Mouse (Mus musculus): ENCODE measurements at regions not wholly inside any gene's neighbourhood (a gene's known extent, or its start where the extent isn't known, plus 50 kb on each side); places are given as distances from the start of the nearest gene placed in this dataset.

DNA sequence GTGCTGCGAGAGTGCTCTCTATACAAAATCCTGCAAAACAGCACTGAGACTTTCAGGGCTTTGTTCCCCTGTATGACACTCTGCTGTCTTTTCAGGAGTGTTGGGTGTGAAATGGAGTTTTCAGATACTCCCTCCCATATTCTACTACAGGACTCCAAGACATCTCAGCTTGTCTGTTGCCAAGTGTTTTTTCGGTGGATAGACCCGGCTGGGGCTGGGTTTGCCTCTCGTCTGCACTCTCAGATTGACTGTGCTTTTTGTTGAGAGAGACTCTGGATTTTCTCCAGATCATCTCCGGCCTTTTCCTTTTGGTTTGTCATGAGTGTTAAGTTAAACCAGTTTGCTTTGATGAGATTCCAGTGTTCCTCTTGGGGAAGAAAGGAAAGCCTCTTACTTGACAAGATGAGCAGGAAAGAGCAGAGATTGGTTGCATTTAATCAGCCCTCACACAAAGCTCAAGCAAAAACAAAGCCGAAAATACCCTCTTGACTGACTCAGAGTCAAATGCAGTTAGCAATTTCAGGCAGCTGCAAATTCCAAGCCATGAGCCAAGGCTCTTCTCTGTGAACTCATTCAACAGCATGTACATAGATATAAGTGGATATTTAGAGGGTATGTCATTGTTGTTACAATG lies 219.3 kb upstream of the Veph1 start:
- no peak for DNase-seq

DNA sequence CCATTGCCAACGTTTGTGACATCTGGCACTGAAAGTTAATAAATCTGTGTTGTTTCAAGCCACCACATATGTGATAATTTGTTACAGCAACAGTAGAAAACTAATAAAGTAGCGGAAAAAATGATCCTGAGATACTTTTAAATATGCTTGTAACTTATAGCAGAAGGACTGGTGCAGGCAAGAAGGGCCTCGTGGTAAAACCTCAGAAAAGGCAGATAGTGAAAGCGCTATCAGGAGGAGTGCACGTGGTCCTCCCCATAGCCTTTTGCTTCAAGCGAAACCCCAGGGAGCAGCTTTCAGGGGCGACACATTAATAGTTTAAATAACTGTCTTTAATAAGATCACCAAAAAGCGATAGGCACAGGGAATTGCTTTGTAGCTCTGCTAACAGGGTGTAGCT lies 217.9 kb upstream of the Veph1 start:
- DNase-seq = no peak

DNA sequence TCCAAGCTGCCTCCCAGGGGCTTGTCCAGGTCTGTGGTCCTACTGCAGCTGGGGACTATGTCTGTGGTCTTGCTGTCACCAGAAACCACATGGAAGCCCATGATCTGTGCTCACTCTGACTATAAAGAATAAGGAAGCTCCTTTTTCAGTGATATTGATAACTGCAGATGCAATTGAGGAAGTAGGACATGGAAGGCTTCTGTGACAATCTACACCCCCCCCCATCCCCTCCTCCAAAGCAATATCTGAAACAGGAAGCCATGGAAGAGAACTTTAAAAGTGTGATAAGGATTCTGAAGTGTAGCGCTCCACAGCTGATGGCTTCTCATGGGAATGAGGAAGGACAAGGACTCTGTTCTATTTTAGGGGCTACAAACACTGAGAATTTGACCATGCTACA lies 215.8 kb upstream of the Veph1 start:
- DNase-seq = no peak

DNA sequence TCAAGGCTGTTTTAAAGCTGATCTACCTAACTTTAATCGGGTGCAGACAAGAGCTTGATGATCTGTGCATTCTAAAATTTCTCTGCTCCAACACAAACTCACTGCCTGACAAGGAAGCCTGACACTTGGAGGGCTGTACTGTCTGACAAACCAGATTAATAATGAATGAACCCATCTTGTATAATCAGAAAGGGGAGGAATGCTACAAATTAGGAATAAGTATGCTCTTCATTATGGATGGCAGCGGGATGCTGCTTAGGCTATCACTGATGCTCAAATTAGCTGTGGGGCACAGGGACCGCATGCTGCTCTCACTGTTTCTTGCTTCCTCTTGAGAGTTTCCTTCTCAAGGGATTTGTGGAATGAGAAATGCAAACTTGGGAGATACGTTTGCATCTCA lies 213.8 kb upstream of the Veph1 start:
- no peak for DNase-seq

DNA sequence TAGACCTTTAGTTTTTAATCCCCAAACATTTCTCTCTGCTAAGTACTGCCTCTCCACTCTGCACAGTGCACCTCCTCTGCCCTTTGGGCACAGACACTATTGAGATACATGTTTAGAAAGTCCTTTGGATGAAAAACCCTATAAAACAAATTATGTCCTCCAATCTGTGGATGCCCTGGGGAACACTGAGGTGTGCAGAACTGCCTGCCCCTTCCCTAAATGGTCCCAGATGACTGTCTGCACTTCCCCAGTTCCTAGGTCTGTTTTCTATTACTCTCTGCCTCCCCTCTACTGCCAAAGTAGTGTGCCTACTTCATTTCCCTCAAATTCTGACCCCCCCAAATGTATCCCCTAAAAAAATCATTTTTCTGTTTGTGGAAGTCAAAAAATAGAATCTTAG lies 209.5 kb upstream of the Veph1 start:
- no peak for DNase-seq

DNA sequence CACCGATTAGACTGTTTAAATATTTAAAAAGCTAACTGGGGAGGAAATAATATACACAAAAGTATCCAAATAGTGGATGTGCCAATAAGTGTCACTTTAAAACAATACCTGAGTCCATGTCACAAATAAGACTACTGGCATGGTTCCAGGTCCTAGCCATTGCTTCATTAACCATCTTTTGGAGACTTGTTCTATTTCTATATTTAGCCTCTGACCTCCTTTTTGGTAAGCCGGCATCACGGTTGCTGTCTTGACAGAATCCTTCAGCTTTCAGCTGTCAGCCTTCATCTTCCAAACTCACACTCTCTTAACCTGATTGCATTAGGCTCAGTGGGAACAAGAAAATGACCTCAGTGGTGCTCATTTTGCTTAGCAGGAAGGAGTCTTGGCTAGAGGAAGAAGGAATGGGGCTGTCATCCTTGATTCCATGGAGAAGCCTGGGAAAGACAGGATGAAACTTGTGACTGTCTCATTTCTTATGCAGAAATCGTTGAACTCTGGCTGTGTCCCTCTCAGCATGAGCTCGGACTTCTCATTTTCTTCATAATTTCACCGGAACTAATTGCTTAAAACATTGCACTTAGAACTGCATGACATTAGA lies 208.9 kb upstream of the Veph1 start:
- DNase-seq = no peak

DNA sequence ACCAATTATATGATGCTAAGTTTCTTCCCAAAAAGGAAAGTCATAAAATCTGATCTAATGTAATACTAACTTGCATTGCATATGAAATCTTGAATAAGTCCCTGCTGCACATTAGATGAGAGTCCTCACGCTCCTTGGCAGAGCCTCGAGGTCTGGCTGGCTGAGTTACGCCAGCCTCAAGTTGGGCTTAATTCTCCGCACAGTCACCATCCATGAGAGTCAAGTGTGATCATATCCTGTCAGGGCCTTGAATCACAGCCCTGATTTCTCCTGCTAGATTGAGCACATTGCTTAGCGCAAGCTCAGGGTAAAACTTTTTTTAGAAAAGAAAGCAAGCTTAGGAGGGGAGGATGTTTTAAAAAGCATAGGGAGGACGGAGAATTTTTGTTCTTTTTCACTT lies 208.1 kb upstream of the Veph1 start:
- no peak for DNase-seq

DNA sequence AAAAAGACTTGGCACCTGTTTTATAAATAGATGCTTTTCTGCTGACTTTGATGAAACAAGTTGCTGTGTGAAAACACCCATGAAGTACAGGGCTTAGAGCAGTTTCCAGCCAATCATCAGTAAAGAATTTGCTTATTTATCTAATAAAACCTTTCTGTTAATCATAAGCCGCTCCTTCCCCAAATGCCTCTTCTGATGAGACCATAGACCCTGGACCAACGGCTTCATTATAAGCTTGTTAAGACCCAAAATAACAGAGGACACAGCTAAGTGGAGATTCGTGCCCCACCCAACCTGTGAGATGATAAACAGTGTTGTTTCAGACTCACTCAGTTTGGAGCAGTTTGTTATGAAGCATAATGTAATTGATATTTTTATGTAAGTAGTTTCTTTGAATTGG lies 207.0 kb upstream of the Veph1 start:
- DNase-seq = no peak

DNA sequence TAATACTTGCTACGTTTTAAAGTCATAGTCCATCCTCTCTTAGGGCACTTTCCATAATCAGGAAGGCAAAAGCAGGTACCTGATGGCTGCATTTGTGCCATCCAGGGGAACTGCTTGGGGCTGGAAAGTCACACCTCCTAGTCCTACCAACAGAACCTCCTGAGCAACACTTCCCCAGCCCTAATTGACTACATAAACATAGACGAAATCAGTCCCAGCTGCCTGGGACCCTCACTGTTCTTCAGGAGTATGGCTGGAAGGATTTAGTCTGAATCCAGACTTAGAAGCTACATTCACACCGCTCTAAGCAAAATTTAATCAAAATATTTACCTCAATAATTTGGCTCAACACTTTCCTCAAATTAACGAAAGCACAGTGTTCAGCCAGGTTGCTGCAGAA lies 205.2 kb upstream of the Veph1 start:
- no peak for DNase-seq

DNA sequence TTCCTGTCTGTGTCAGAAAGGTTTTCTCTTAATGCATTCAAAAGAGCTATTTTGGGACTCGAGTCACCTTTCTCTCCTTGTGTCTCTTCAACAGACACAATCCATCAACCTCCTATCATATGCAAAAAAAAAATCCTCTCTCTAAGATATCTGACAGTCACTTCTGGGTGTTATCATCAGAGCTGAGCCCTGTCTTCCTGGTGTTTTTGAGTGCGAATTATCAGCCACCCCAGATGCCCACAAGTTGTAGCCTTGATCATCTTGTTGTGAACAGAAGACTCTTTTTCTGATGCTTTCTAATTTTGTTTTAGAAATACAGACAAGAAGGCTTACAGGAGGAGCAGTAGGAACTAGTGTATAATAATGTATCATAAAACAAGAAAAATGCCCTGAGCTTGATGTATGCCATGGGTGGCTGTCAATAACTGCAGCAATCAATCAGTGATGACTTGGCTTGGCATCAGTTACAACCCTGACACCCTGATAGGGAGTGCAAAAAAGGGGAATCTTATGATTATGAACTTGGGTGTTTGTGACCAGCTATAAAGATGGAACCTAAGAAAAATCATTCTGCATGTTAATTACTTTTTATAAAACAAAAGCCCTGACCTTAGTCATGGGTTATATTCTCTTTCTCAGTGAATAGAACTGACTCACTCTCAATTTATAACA lies 197.9 kb upstream of the Veph1 start:
- peak; percentile 63 for DNase-seq

DNA sequence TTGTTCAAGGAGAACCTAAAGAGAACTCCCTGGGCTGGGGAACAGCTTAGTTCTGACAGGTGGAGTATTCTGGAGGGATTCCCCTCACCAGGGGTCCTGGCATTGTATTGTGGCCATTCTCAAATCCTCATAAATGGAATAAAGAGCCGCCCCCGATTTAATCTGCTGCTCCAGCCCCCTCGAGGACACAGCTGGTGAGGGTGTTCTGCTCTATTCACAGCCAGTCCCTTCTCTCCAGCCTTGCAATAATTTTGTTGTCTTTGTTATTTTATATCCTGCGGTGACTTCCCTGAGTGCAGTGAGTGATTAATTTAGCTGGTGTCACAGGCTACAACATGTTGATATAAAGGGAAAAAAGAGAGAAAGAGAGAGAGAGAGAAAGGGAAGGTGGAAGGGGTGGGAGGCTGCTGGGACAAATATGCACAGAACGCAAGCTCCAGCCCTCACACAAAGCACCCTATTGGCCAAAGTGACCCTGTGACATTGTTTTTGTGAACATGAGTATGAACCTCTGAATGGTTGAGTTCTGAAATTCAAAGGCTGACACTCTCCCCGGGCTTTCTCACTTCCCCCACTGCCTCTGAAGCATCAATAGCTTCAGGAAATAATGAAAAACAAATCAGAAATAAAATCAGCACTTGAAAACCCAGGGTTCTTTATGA lies 194.2 kb upstream of the Veph1 start:
- no peak for DNase-seq

DNA sequence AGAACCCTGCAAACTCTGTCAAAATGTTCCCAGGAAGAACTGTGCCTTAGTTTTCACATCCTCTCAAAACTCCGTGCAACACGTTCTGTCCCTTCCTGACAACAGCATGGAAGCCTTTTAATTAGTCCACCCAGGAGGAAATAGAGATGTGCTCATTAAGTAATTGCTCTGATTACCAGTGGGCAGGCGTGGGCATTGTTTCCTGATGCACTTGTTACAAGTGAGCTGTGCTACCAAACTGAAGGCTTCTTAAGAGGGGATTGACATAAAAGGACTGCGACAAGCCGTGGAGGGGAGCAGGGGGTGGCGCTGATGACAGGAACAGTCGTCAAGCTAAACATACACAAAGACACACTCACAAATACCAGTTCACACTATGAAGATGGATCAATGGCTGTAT lies 192.1 kb upstream of the Veph1 start:
- DNase-seq = no peak

DNA sequence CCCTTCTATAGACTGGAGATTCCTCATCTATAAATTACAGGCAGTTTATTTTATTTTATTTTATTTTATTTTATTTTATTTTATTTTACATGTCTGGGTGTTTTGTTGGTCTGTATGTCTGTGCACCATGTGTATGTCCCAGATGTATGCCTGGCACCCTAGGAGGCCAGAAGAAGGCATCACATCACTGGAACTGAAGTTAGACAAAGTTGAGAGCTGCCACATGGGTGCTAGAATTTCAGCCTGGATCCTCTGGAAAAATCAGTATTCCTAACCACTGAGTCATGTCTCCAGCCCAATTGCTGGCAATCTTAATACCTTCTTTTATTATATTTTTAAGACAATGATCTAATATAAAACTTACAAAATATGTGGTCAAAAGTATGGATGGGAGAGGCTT lies 190.0 kb upstream of the Veph1 start:
- peak; percentile 17 for DNase-seq

DNA sequence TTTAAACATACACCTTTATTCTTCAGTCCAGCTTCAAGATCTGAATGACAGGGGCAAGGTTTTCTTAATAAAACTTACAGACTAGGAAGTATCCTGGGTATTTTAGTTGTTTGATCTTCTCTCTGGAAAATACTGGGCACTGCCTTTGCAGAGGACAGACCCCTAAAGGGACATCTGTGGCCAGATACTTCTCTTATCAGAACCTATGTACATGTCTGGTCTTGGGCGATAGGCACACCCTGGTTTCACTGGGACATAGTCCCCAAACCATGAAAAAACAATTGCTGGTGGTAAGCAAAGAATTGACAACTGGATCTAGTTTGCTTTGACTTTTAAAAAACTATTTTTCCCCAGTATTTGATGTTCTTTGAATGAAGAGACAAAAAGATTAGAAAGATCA lies 189.5 kb upstream of the Veph1 start:
- peak; percentile 79 for DNase-seq

DNA sequence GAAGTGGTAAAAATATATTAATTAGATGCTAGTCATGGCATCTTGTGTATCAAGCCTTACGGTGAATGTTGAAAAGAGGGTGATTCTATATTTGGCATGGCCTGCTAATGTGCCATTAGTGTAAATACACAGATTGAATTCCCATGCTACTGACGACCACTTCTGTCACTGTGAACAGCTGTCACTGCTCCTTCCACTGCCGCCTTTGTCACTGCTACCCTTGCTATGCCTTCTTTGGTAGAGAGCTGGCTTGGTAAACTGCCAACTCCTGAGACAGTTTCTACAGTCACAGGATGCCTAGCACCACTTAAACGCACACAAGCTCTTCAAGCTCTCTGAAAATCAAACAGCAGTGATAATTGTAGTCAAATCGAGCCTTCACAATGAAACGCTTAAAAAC lies 184.1 kb upstream of the Veph1 start:
- DNase-seq = no peak

DNA sequence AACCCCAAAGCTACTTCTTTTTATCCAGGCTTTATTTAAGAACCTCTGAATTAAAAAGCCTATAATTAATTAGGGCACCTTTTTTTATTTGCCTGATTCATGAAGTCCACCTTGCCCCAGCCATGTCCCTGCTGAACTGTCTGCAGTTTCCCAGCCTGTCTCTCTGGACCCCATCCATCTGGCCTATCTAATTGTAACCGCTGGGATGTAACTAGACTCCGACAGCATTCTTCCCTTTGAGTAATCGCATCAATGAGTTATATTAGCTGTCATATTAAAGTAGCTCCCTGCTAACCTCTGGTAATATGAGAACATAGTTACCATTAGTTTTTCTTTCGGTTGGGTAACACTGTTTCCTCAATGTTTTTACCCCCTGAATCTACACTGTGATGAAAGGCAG lies 182.6 kb upstream of the Veph1 start:
- DNase-seq = no peak

DNA sequence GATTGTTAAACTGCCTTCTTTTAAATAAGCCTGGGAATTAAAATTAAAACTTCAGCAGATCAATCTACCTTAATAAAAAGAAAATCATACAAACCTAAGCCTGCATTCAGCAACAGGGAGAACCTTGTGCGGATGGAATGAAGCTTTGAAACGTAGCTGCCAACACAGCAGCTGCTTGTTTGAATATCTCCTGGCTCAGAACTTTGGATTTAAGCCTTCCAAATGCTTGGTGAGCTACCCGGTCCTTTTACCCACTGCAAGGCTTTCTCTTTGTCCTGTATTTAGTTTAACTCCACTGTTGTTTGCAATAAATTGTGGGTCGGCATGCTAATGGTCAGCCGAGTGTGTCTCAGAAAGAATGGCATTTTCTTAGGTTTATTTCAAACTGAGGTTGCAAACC lies 169.7 kb upstream of the Veph1 start:
- DNase-seq = no peak

DNA sequence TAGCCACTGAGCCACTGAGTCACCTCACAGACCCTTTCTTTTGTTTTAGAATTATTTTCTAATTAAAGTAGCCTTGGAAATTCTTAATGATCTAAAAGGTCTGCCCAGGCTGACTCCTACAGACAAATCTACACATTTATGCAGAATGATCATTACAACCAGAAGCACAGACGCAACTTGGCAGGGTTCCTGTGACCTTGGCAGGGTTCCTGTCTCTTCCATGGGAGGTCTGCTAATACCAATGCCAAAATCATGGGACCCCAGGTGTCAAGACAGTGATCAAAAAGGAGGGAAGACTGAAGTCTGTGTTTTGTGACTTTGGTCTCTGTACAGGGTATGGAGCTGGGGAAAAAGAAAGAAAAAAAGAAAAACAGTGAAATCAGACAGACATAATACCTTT lies 168.7 kb upstream of the Veph1 start:
- no peak for DNase-seq

DNA sequence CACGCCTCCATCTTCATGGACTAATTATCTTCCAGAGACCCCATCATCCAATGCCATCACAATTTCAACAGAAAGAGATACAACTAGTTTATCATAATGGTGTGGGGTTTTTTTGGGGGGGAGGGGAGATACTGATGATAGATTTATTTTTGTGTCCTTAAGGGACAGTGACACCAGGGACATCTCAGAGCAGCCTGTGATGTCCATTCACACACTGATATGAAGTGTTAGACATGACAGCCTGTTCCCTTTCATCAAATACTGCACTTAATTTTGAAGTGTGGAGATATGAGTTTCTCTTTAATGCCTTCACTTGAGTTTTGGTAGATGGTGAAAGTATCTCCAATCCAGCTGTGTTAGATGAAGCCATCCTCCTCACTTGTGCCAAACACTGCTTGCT lies 165.7 kb upstream of the Veph1 start:
- DNase-seq = no peak

DNA sequence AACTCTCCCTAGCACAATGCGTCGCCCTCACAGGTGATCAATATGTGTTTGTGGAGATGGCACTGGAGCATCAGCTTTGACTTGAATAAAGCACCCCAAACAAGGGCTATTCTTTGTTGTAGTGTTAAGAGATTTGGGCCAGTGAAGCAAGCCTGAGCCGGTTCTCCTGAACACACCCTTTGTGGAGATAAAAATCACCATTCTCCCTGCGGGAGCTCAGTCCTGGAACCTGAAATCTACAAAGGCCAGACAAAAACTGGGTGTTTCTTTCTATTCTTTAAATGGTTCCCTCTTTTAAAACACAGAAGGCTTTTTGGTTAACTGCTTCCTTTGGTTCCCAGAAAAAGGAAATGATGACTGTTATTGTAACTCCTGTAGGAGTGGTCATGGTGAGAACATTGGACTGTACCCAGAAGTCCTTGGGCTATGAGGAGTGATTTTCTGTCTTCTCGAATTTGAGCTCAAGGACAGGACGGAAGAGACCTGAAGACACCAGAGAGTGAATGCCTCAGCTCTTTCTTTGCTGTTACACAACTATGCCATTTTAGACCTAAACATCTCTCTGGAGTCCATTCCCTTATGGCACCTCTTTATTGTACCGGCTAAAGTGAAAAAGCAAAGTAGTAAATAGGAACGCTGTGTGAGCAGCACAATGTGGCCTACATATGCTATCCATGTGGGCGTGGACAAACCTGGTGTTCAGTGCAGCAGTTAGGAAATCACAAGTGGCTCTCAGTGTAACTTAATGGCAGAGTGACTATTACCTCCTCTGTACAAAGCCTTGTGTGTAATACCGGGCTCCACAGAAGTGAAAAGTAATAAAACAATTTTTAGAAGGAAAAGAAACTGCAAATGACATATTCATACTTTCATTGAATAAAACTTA lies 149.9 kb upstream of the Veph1 start:
- DNase-seq = no peak

DNA sequence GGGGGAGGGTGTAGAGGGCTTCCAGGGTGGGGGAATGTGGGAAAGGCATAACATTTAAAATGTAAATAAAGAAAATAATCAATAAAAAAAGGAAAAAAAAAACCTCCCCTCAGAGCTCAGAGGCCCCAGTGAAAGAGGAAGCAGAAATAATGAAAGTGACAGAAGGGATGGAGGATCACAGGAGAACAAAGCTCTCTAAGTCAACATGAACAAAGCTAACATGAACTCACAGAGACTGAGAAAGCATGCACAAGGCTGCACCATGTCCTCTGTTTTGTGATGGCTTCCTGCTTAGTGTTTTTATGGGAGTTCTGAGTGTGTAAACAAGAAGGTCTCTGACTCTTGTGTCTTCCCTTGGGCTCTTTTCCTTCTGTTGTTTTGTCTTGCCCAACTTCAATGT lies 136.6 kb upstream of the Veph1 start:
- no peak for DNase-seq

DNA sequence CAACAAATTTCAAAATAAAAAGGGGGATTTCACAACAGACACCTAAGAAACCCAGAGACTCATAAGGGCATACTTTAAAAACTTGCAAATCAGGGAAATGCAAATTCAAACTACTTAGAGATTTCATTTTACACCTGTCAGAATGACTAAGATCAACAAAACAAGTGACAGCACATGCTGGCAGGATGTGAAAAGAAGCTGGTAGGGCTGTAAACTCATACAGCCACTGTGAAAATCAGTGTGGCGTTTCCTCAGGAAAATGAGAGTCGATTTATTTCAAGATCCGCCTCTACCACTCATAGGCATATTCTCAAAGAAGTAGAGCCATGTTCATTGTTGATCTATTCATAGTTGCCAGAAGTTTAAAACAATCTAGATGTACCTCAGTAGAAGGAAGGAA lies 133.6 kb upstream of the Veph1 start:
- DNase-seq = no peak

DNA sequence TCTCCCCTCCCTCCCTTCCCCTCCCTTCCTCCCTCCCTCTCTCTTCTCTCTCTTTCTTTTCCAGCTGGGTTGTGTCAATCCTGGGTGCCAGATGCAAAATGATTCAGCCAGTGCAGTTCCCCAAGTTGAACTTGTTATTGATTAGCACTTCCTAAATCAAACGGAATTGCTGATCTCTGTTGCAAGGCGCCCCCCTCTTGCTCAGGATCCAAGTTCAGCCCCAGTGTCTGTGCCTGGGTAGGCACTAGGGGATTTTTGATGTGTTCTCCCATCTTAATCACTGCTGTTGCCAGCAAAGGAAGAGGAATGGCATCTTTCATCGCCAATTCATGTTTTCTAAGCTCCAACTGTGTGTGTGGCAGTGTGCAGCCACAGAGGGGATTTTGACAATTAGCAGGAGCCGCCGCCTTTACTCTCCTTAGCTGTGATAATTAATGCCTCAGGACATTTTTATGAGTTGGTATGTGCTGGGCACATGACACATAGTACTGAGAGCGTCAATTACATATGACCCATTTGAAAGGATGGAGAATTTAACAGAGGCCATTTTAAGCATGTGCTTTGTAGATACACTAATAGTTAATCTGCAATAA lies 125.9 kb upstream of the Veph1 start:
- no peak for DNase-seq
